ENCODE assay signal across 19 mouse cellular contexts in the genomic region with DNA sequence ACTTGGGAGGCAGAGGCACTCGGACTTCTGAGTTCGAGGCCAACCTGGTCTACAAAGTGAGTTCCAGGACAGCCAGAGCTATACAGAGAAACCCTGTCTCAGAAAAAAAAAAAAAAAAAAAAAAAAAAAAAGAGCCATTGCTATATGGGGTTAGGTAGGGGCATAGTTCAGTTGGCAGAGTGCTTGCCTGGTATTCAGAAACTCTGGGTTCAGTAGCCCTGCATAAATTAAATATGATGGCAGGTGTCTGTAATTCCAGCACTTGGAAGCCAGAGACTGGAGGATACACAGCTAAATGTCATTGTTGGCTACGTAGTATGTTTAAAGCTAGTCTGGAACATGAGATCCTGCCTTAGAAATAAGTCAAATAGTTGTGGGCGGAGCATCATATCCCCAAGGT.
"Had no signal": no experiment of that assay in that cellular context is flagged by ENCODE, and none has a peak within 500 bp of the region (broad histone marks: within the 10 kb centered on the region; RNA-seq: fewer than 3 reads in every experiment).

No protein-coding gene starts in this region.

- H3K4me3 ChIP-seq: intestine, embryonic 15.5 days; left cerebral cortex, adult 2 months; liver, embryonic 12.5 days; liver, embryonic 15.5 days; midbrain, embryonic 12.5 days; midbrain, embryonic 15.5 days; neural tube, embryonic 12.5 days; neural tube, embryonic 15.5 days had no signal

- H3K36me3 ChIP-seq: intestine, embryonic 15.5 days; liver, embryonic 12.5 days; liver, embryonic 15.5 days; midbrain, embryonic 12.5 days; midbrain, embryonic 15.5 days; neural tube, embryonic 12.5 days; neural tube, embryonic 15.5 days had no signal

- H3K9me3 ChIP-seq: intestine, embryonic 15.5 days; liver, embryonic 12.5 days; liver, embryonic 15.5 days; midbrain, embryonic 12.5 days; midbrain, embryonic 15.5 days; neural tube, embryonic 12.5 days; neural tube, embryonic 15.5 days had no signal

- H3K27me3 ChIP-seq: intestine, embryonic 15.5 days; midbrain, embryonic 12.5 days; midbrain, embryonic 15.5 days; neural tube, embryonic 12.5 days; neural tube, embryonic 15.5 days had no signal

- DNase-seq: layer of hippocampus, postnatal 36 days; lung, adult 18-20 months; lung, postnatal 14 days; right cerebral cortex, adult 18-20 months; right cerebral cortex, postnatal 14 days; right cerebral cortex, postnatal 4 days; thymus, adult 2 months; thymus, postnatal 14 days; thymus, postnatal 4 days had no signal

- H3K9ac ChIP-seq: intestine, embryonic 15.5 days; liver, embryonic 12.5 days; liver, embryonic 15.5 days; midbrain, embryonic 12.5 days; midbrain, embryonic 15.5 days; neural tube, embryonic 12.5 days; neural tube, embryonic 15.5 days had no signal

- ATAC-seq: intestine, embryonic 15.5 days; liver, embryonic 12.5 days; midbrain, embryonic 15.5 days had no signal

- H3K4me2 ChIP-seq: intestine, embryonic 15.5 days; liver, embryonic 12.5 days; liver, embryonic 15.5 days; midbrain, embryonic 12.5 days; midbrain, embryonic 15.5 days; neural tube, embryonic 12.5 days; neural tube, embryonic 15.5 days had no signal

- H3K27ac ChIP-seq: intestine, embryonic 15.5 days; left cerebral cortex, adult 2 months; liver, embryonic 12.5 days; liver, embryonic 15.5 days; macrophage; midbrain, embryonic 12.5 days; midbrain, embryonic 15.5 days; neural tube, embryonic 12.5 days; neural tube, embryonic 15.5 days; stomach, postnatal 0 days had no signal

- H3K4me1 ChIP-seq: intestine, embryonic 15.5 days; liver, embryonic 12.5 days; liver, embryonic 15.5 days; midbrain, embryonic 12.5 days; midbrain, embryonic 15.5 days; neural tube, embryonic 12.5 days; neural tube, embryonic 15.5 days had no signal
